Mouse (Mus musculus) monocyte, adult 5-6 weeks (primary cell): ENCODE results near the gene Tm9sf2. TPM values are rescaled to one million over a fixed set of nuclear protein-coding genes. Genes with fewer than 3 reads are reported as not detected.

ENCODE experiments used
- ATAC-seq: fragments of 153-309, 156-312 bp; replicated peaks from 2 replicates; pipeline ENCODE4 v1.8.0; 2017; ENCODE audit warnings: mild to moderate bottlenecking; ENCODE audit not compliant: low TSS enrichment, insufficient number of reproducible peaks, severe bottlenecking, poor library complexity, low FRiP score
- total RNA-seq: library from RNA; stranded (forward); fragments of 200-1000, 200-491, 200-594 nt; gene quantifications from 3 replicates; pipeline ENCODE4 v1.2.3, GENCODE M21; 2017

Gene Tm9sf2
- total RNA-seq, 1 experiment from 2014 or later: 112 TPM

GRCm38 (mm10) chr14:122209177-122209576, 102.3 kb downstream of the Tm9sf2 start:
- ATAC-seq: no peak

Other genes with a start within 250 kb of the Tm9sf2 start
- 25.2 to 53.9 TPM (median 36.5 TPM) in 3 replicates for gene Ubac2, start 228.4 kb upstream of the Tm9sf2 start, total RNA-seq
- 31.4 to 45.9 TPM (median 34.6 TPM) in 3 replicates for gene Gpr18, start 191.3 kb upstream of the Tm9sf2 start, total RNA-seq
- gene Gpr183, start 141.8 kb upstream of the Tm9sf2 start, total RNA-seq: 14.6 to 34.3 TPM (median 25.6 TPM) in 3 replicates
- not detected in 3 replicates for gene Timm8a2, start 72.4 kb upstream of the Tm9sf2 start, total RNA-seq
- 2.7 to 3.4 TPM (median 3.4 TPM) in 3 replicates for gene Clybl, start 74.7 kb downstream of the Tm9sf2 start, total RNA-seq